Mouse (Mus musculus) liver, embryonic 14 days (tissue): ENCODE results near the gene Olfr1293-ps. TPM values are rescaled to one million over a fixed set of nuclear protein-coding genes. Genes with fewer than 3 reads are reported as not detected.

Source experiments
- polyA plus RNA-seq: library from polyadenylated mRNA; depleted of rRNA; stranded (reverse); fragments of >200 nt; gene quantifications from 2 replicates; pipeline ENCODE4 v1.2.3, GENCODE M21; 2012; rRNA removed

Gene Olfr1293-ps
- polyA plus RNA-seq = not detected in 2 replicates

DNA sequence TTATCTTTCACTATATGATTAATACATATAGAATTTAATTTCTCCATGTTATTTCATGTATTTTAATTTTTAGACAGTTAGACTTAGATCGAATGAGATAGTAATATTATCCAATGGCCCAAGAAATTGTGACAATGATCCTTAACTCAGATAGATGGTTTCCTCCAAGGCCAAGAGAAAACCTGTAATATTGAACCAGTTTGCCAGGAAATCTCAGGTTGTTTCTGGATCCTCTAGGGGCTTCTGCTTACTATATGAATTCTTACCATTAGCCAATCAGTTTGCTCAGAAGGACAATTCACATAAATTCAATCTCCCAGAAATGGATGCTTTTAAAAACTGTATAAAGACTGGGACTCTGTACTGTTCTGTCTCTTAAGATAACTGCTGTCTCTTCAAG lies at the start of gene Olfr1293-ps:
Olfr1293-ps (plus strand) TSS at position 301 of the 400 bp plus-strand sequence.

DNA sequence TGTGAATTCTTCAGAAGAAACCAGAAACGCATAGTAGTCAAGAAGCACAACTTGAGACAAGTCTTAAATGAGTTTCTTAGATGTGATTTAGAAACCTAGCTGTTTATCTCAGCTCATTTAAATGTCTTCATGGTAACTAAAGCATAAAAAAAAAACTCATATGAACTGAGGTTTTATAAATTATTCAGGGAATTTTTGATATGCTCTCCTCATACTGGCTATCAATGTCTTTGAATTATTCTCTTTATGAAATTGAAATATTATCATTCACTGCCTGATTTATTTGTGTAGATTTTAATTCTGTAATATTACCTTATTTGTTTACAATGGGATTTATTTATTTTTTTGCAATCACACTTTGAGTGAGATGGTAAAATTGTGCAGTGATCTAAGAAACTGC lies 44.5 kb upstream of the Olfr1293-ps start, which contains the start of gene Olfr1289:
Olfr1289 (plus strand) TSS at position 301 of the 400 bp plus-strand sequence.

GRCm38 (mm10) chr2:111493729-111494128 lies 31.3 kb upstream of the Olfr1293-ps start, which contains the start of gene Olfr1290:
Gene Olfr1290 (minus strand): TSS chr2:111493829.

GRCm38 (mm10) chr2:111496880-111497279 lies 28.1 kb upstream of the Olfr1293-ps start, which contains the start of gene Olfr1291-ps1:
Gene Olfr1291-ps1 (plus strand): TSS chr2:111497180.

DNA sequence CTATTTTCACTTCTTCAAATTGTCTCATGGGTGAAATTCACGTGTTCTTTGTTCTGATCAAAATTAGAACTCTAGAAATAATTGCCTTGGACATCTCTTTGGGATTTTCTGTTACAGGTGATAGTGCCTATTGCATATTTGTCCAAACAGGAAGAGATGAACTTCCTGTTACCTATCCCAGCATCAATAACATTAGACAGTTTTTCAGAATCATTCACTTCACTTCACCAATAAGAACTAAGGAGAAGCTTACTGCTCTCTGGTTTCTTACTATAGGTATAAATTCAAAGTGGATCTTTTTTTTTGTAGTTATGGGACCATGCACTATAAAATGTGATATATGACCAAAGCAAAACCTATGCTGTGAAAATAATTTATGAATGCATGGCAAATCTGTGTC lies 15.2 kb downstream of the Olfr1293-ps start, which contains the start of gene Olfr1294:
Olfr1294 (minus strand) TSS at position 101 of the 400 bp plus-strand sequence.

GRCm38 (mm10) chr2:111569581-111569980 lies 44.6 kb downstream of the Olfr1293-ps start, which contains the start of gene Olfr1295:
Gene Olfr1295 (minus strand): TSS chr2:111569681.

Other genes with a start within 250 kb of the Olfr1293-ps start
- not detected in 2 replicates for gene Olfr1278, start 235.1 kb upstream of the Olfr1293-ps start, polyA plus RNA-seq
- not detected in 2 replicates for gene Olfr1279, start 224.6 kb upstream of the Olfr1293-ps start, polyA plus RNA-seq
- gene Olfr1280, start 211.2 kb upstream of the Olfr1293-ps start, polyA plus RNA-seq = not detected in 2 replicates
- gene Olfr1281, start 198.7 kb upstream of the Olfr1293-ps start, polyA plus RNA-seq = not detected in 2 replicates
- gene Olfr1282, start 189.1 kb upstream of the Olfr1293-ps start, polyA plus RNA-seq = not detected in 2 replicates
- not detected in 2 replicates for gene Olfr1283, start 158.4 kb upstream of the Olfr1293-ps start, polyA plus RNA-seq
- gene Olfr1284, start 149.7 kb upstream of the Olfr1293-ps start, polyA plus RNA-seq = not detected in 2 replicates
- gene Olfr1286, start 102.1 kb upstream of the Olfr1293-ps start, polyA plus RNA-seq = not detected in 2 replicates
- not detected in 2 replicates for gene Olfr1287, start 76.1 kb upstream of the Olfr1293-ps start, polyA plus RNA-seq
- not detected in 2 replicates for gene Olfr1288, start 51.1 kb upstream of the Olfr1293-ps start, polyA plus RNA-seq
- gene Olfr1289, start 44.4 kb upstream of the Olfr1293-ps start, polyA plus RNA-seq = not detected in 2 replicates
- gene Olfr1290, start 31.4 kb upstream of the Olfr1293-ps start, polyA plus RNA-seq = not detected in 2 replicates
- not detected in 2 replicates for gene Olfr1291-ps1, start 28.0 kb upstream of the Olfr1293-ps start, polyA plus RNA-seq
- not detected in 2 replicates for gene Olfr1294, start 15.1 kb downstream of the Olfr1293-ps start, polyA plus RNA-seq
- not detected in 2 replicates for gene Olfr1295, start 44.5 kb downstream of the Olfr1293-ps start, polyA plus RNA-seq
- not detected in 2 replicates for gene Olfr1297, start 101.3 kb downstream of the Olfr1293-ps start, polyA plus RNA-seq
- gene Olfr1298, start 124.0 kb downstream of the Olfr1293-ps start, polyA plus RNA-seq = not detected in 2 replicates
- not detected in 2 replicates for gene Olfr1299, start 136.2 kb downstream of the Olfr1293-ps start, polyA plus RNA-seq
- gene Olfr1301, start 225.8 kb downstream of the Olfr1293-ps start, polyA plus RNA-seq = not detected in 2 replicates